Mouse (Mus musculus): Measurements from ENCODE around the gene Scand1. TPM values are rescaled to one million over a fixed set of nuclear protein-coding genes. Genes with fewer than 3 reads are reported as not detected.

Gene Scand1
- total and polyA plus RNA-seq, 3 experiments: 37.4 to 75.6 TPM; not detected in 1

- TF ChIP-seq ZC3H11A (IDR thresholded peaks at IDR 0.05; ENCODE audit: low read depth, low read length): no peak
- no peak for TF ChIP-seq GATA1 (IDR thresholded peaks at IDR 0.05; ENCODE audit: low read depth, low read length)
- no peak for TF ChIP-seq JUND (IDR thresholded peaks at IDR 0.05; ENCODE audit: low read depth, low read length)
- no peak for TF ChIP-seq CHD1 (IDR thresholded peaks at IDR 0.05; ENCODE audit: low read depth, low read length)
- peak; percentile 60; the same call in 1 of the 2 replicates for TF ChIP-seq TBP (IDR thresholded peaks at IDR 0.05; ENCODE audit: low read depth, low read length)
Observed at GRCm38 (mm10) chr2:156312297-156312897, at the start of gene Scand1, which contains the start of gene Cnbd2 (continued).

DNA sequence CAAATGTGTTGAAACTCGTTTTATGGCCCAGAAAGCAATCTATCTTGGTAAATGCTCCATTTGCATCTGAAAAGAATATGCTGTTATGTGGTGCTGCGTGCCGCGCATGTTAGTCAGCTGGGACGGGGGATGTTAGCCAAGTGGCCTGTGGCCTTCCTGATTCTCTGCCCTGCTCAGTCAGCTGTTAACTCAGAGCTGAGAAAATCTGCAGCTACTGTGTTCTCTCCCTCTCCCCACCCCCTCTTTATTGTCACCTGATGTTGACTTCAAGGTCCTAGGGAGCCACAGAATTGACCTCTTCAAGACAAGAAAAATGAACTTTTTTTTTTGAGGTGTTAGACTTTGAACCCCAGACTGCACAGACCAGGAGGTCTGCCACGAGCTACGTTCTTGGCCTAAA, 43.5 kb upstream of the Scand1 start:
- Histone ChIP-seq H3K4me3 (ENCODE audit: control insufficient read depth in 1 of 2, insufficient read depth in 1 of 2, low read depth in 2 of 2, low read length in 2 of 2) (no peak overlapping the region), H3K4me1 (ENCODE audit: control insufficient read depth in 1 of 2, insufficient read depth in 2 of 2, low read length in 2 of 2) (peaks cover 0 to 16% of the 10 kb centered on the region in 2 experiments; a peak in 3 of 4 replicates), H3K9me3 (replicated peaks; ENCODE audit: insufficient read depth, low read length) (no peaks in the 10 kb centered on the region), H3K27ac (ENCODE audit: control insufficient read depth, low read depth, low read length) (no peak overlapping the region), H3K36me3 (ENCODE audit: control insufficient read depth in 1 of 2, insufficient read depth in 2 of 2, low read length in 2 of 2) (peaks cover 0 to 2% of the 10 kb centered on the region in 2 experiments; a peak in 1 of 4 replicates), H3K79me2 (ENCODE audit: control insufficient read depth, insufficient read depth, low read length, poor library complexity) (no peaks in the 10 kb centered on the region), H3K27me3 (ENCODE audit: control insufficient read depth in 1 of 2, insufficient read depth in 2 of 2, low read length in 2 of 2) (no peaks in the 10 kb centered on the region), H3K9ac (ENCODE audit: control insufficient read depth, low read depth, low read length, poor library complexity, severe bottlenecking) (no peak overlapping the region)
- no peak for TF ChIP-seq MAFK (IDR thresholded peaks at IDR 0.05; ENCODE audit: borderline replicate concordance, low read depth, low read length)
- no peak for TF ChIP-seq MXI1 (IDR thresholded peaks at IDR 0.05; ENCODE audit: low read depth, low read length)
- no peak for TF ChIP-seq TCF12 (IDR thresholded peaks at IDR 0.05; ENCODE audit: low read depth, low read length)
- TF ChIP-seq CHD2 (IDR thresholded peaks at IDR 0.05; ENCODE audit: low read length): no peak
- no peak for TF ChIP-seq RAD21 (IDR thresholded peaks at IDR 0.05; ENCODE audit: low read depth, low read length)
- TF ChIP-seq SIN3A (IDR thresholded peaks at IDR 0.05; ENCODE audit: low read length): no peak
- no peak for TF ChIP-seq ZC3H11A (IDR thresholded peaks at IDR 0.05; ENCODE audit: low read depth, low read length)
- TF ChIP-seq MAX (IDR thresholded peaks at IDR 0.05; ENCODE audit: low read length): no peak
- TF ChIP-seq KAT2A (conservative IDR thresholded peaks at IDR 0.05; ENCODE audit: low read depth, low read length): no peak
- TF ChIP-seq POLR2AphosphoS5 (IDR thresholded peaks at IDR 0.05; ENCODE audit: borderline replicate concordance, low read depth, low read length): no peak
- TF ChIP-seq HCFC1 (IDR thresholded peaks at IDR 0.05; ENCODE audit: low read depth, low read length): no peak
- no peak for TF ChIP-seq SMC3 (IDR thresholded peaks at IDR 0.05; ENCODE audit: low read depth, low read length)
- no peak for TF ChIP-seq CTCF (IDR thresholded peaks at IDR 0.05 in 2 of 3, conservative IDR thresholded peaks at IDR 0.05 in 1 of 3; ENCODE audit: control insufficient read depth in 1 of 3, insufficient read depth in 1 of 3, low read depth in 2 of 3, low read length in 3 of 3, poor library complexity in 1 of 3, severe bottlenecking in 1 of 3)
- no peak for TF ChIP-seq MEF2A (IDR thresholded peaks at IDR 0.05; ENCODE audit: extremely low read depth, insufficient replicate concordance, low read depth, low read length, poor library complexity, severe bottlenecking)
- no peak for TF ChIP-seq ZNF384 (IDR thresholded peaks at IDR 0.05; ENCODE audit: low read depth, low read length)
- no peak for DNase-seq (ENCODE audit: low read depth, low spot score)
